Mouse (Mus musculus) kidney, postnatal 0 days (tissue): ENCODE measurements around the gene Nucb1. TPM values are rescaled to one million over a fixed set of nuclear protein-coding genes. Genes with fewer than 3 reads are reported as not detected.
A peak's percentile ranks its signal among the peaks of the same experiment; 100 is the strongest.

Source experiments
- ATAC-seq: fragments of 200-750 bp; cut with Nextera tagmentation; replicated peaks from 2 replicates; pipeline ENCODE4 v1.8.0; 2017; ENCODE audit warnings: low read depth, moderate number of reproducible peaks, moderate TSS enrichment, moderate library complexity; ENCODE audit not compliant: low FRiP score
- DNase-seq: peaks from one replicate; pipeline ENCODE4 v3.0.0-alpha.2; 2016; ENCODE audit warnings: low spot score
- H3K27ac ChIP-seq: fragments of 300-500 bp; sonication (generic); 2 replicates; pipeline ENCODE4 v1.5.1; 2014; ENCODE audit warnings: mild to moderate bottlenecking
- H3K27me3 ChIP-seq: fragments of 300-500 bp; sonication (generic); 2 replicates; pipeline ENCODE4 v1.6.1; 2014; ENCODE audit warnings: low read length, mixed read lengths; ENCODE audit not compliant: insufficient read depth
- H3K36me3 ChIP-seq: fragments of 300-500 bp; sonication (generic); 2 replicates; pipeline ENCODE4 v1.6.1; 2014; ENCODE audit warnings: low read length, mixed read lengths; ENCODE audit not compliant: insufficient read depth
- H3K4me1 ChIP-seq: fragments of 300-500 bp; sonication (generic); replicated peaks from 2 replicates; pipeline ENCODE4 v1.6.1; 2014; ENCODE audit warnings: antibody characterized with exemption, low read length, mixed read lengths; ENCODE audit not compliant: insufficient read depth
- H3K4me2 ChIP-seq: fragments of 300-500 bp; sonication (generic); 2 replicates; pipeline ENCODE4 v1.6.1; 2014; ENCODE audit warnings: mild to moderate bottlenecking, low read length, moderate library complexity, mixed read lengths
- H3K4me3 ChIP-seq: fragments of 300-500 bp; sonication (generic); replicated peaks from 2 replicates; pipeline ENCODE4 v1.5.1; 2014; ENCODE audit warnings: low read depth, low read length
- H3K9ac ChIP-seq: fragments of 300-500 bp; sonication (generic); 2 replicates; pipeline ENCODE4 v1.6.1; 2014; ENCODE audit warnings: low read depth, low read length
- H3K9me3 ChIP-seq: fragments of 300-500 bp; sonication (generic); replicated peaks from 2 replicates; pipeline ENCODE4 v1.6.1; 2016; ENCODE audit warnings: low read length, inconsistent platforms, mixed read lengths
- CTCF ChIP-seq: IDR thresholded peaks from 2 replicates; pipeline ENCODE4 v1.5.1; 2016; ENCODE audit warnings: antibody characterized with exemption, low read depth, mild to moderate bottlenecking, moderate library complexity
- WGBS: fragments of 180-500 bp; shearing (Covaris S2); extraction: QIAGEN DNeasy Blood & Tissue Kit; methylation state at CpG from one replicate; pipeline ENCODE4 v1.1.7; 2014; 5-methylcytosine and 5-hydroxymethylcytosine counted together
- polyA plus RNA-seq: library from polyadenylated mRNA; unstranded; fragments of >200 nt; fragmentation: Nextera tagmentation; extraction: Ambion mirVana; gene quantifications from 2 replicates; pipeline ENCODE4 v1.2.1, GENCODE M21; 2015

Nucb1 gene
- polyA plus RNA-seq, 1 experiment from 2014 or later = 246 TPM

DNA sequence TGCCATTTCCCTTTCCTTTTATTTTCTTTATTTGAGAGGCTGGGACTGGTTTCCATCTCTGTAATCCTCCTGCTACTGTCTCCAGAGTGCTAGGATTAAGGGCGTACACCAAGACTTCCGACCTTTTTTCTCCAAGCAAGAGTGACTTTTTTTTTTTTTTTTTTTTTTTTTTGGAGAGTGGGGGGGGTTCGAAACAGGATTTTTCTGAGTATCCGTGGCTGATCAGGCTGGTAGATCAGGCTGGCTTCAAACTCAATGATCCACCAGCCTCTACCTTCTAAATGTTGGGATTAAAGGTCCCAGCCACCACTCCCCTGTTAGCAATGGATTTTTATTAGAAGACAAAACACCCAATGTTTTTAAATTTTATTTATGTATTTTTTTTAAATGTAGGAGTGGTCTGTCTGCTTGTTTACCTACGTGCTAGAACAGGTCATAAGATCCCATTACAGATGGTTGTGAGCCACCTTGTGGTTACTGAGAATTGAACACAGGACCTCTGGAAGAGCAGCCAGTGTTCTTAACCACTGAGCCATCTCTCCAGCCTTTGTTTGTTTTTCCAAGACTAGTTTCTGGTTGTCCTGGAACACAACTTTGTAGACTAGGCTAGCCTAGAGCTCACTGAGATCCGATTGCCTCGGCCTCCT lies 16.4 kb upstream of the Nucb1 start:
- 23% methylated on average over 7 of the region's 7 CpGs for WGBS
- DNase-seq (no peak), ATAC-seq (no peak)
- peaks cover 39% of the 10 kb centered on the region for H3K4me1 ChIP-seq
- 0 out of 2 replicates have a peak, but pooled peaks cover 8% of the 10 kb centered on the region for H3K36me3 ChIP-seq
- H3K4me3 ChIP-seq = peak overlapping the region; percentile 84
- H3K27ac ChIP-seq = peak overlapping the region; percentile 97
- peak overlapping the region; percentile 93; the same call in 1 of the 2 replicates for H3K9ac ChIP-seq
- H3K9me3 ChIP-seq = no peaks in the 10 kb centered on the region
- TF ChIP-seq CTCF = peak; percentile 41
- no peaks in the 10 kb centered on the region for H3K27me3 ChIP-seq
- peak overlapping the region; percentile 90 for H3K4me2 ChIP-seq

DNA sequence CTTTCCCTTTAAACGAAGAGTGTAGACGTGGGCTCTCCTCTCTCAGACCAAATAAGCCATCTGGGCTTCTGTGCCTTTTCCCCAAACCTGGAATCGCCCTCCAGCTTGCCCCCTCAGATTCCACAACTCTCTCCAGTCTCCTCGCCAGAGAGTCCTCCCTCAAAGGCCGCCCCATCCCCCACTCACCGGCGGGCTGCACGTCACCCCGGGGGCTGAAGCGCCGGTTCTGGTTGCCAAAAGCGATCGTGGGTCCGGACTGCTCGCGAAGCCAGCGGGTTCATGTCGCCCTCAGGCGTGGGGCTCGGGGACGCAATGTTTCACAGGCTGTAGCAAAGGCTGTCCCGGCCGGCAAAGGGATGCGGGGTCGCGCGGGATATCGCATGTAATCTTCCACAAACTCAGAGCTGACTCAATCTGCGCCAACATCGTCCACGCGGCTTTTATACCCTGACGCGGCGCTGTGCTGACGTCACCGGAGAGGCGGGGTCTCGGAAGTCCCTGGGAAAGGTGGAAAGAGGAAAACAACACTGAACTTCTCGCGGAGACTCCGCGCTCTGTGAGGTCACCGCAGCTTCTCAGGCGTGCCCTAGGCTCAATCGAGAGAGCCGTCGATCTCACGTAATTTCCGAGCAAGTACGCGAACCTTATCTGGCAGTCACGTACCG lies 15.7 kb upstream of the Nucb1 start, which contains the start of the genes Ppp1r15a and Plekha4:
Ppp1r15a (minus strand) TSS at position 460 of the 665 bp plus-strand sequence.
Plekha4 (plus strand) TSS at position 522 of the 665 bp plus-strand sequence.
- H3K4me3 ChIP-seq = peak within 1 kb of the TSS; percentile 84
- peak; percentile 91 for ATAC-seq
- TF ChIP-seq CTCF = no peak
- H3K9me3 ChIP-seq = no peaks in the 10 kb centered on the region
- WGBS = under 1% methylated on average over 54 of the region's 54 CpGs
- peak within 1 kb of the TSS; percentile 97 for H3K27ac ChIP-seq
- peak; percentile 96 for DNase-seq
- peaks cover 39% of the 10 kb centered on the region for H3K4me1 ChIP-seq
- peak within 1 kb of the TSS; percentile 90 for H3K4me2 ChIP-seq
- H3K27me3 ChIP-seq = no peaks in the 10 kb centered on the region
- H3K36me3 ChIP-seq = 0 out of 2 replicates have a peak, but pooled peaks cover 8% of the 10 kb centered on the region
- H3K9ac ChIP-seq = peak within 1 kb of the TSS; percentile 93

GRCm38 (mm10) chr7:45524841-45525621 lies 14.8 kb upstream of the Nucb1 start:
- peak overlapping the region; percentile 97 for H3K27ac ChIP-seq
- peak overlapping the region; percentile 90 for H3K4me2 ChIP-seq
- H3K36me3 ChIP-seq = 0 out of 2 replicates have a peak, but pooled peaks cover 8% of the 10 kb centered on the region
- H3K4me1 ChIP-seq = peaks cover 34% of the 10 kb centered on the region
- no peaks in the 10 kb centered on the region for H3K9me3 ChIP-seq
- TF ChIP-seq CTCF = no peak
- H3K9ac ChIP-seq = peak overlapping the region; percentile 93
- H3K27me3 ChIP-seq = no peaks in the 10 kb centered on the region
- ATAC-seq (0 out of 2 replicates have a peak, but pooled peaks have one; percentile 5), DNase-seq (peak; percentile 66)
- peak overlapping the region; percentile 84 for H3K4me3 ChIP-seq
- 14% methylated on average over 12 of the region's 12 CpGs for WGBS

- peak overlapping the region; percentile 54; the same call in 1 of the 2 replicates for H3K27ac ChIP-seq
- DNase-seq (no peak), ATAC-seq (no peak)
- 0 out of 2 replicates have a peak, but pooled peaks cover 8% of the 10 kb centered on the region for H3K36me3 ChIP-seq
- peak overlapping the region; percentile 38; the same call in 1 of the 2 replicates for H3K9ac ChIP-seq
- H3K4me2 ChIP-seq = peak overlapping the region; percentile 45
- H3K9me3 ChIP-seq = no peaks in the 10 kb centered on the region
- 0 out of 2 replicates have a peak overlapping the region, but pooled peaks have one; percentile 13 for H3K4me3 ChIP-seq
- no peak for TF ChIP-seq CTCF
- H3K4me1 ChIP-seq = peaks cover 27% of the 10 kb centered on the region
- 80% methylated on average over 12 of the region's 13 CpGs for WGBS
- no peaks in the 10 kb centered on the region for H3K27me3 ChIP-seq
Measured at GRCm38 (mm10) chr7:45523678-45524170, 13.5 kb upstream of the Nucb1 start.

DNA sequence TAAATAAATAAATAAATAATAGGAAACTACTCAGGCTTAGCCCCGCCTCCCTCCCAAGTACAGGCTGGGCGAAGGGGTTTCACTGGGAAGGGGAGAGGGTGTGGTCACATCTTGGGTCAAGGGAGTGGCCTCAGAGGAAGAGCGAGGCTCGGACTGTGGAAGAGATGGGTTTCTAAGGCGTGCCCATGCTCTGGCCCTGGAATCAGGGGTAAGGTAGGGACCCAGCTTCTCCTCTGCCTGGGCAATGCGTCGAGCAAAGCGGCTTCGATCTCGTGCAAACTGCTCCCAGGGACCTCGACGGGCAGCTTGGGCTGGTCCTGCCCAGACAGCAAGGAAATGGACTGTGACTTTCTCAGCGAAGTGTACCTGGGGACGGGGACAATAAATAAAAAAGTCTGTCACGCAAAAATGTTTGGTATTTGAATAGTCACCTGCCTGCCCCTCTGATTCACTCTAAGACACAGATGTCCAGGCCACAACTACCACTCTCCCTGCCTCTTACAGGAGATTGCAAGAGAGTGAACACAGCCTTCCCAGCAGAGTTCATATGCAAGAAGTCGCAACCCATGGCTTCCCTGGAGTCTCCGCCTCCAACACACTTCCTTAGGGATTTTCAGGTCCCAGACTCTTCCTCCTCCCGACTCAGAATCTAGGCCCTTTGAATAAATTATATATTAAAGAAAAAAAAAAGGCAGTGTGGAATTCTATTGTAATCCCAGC lies 12.9 kb upstream of the Nucb1 start:
- H3K9me3 ChIP-seq = no peaks in the 10 kb centered on the region
- TF ChIP-seq CTCF = no peak
- H3K36me3 ChIP-seq = 0 out of 2 replicates have a peak, but pooled peaks cover 8% of the 10 kb centered on the region
- H3K27me3 ChIP-seq = no peaks in the 10 kb centered on the region
- peak overlapping the region; percentile 54; the same call in 1 of the 2 replicates for H3K27ac ChIP-seq
- WGBS = 49% methylated on average over 18 of the region's 18 CpGs
- peak overlapping the region; percentile 38; the same call in 1 of the 2 replicates for H3K9ac ChIP-seq
- peaks cover 27% of the 10 kb centered on the region for H3K4me1 ChIP-seq
- peak overlapping the region; percentile 45 for H3K4me2 ChIP-seq
- ATAC-seq = no peak
- peak overlapping the region; percentile 13; the same call in 1 of the 2 replicates for H3K4me3 ChIP-seq
- no peak for DNase-seq
